Mouse (Mus musculus) cortical plate, adult 2 months (tissue): ENCODE data around the gene Lamb2.

ENCODE experiments used
- CTCF ChIP-seq: fragments of 200-500 bp; IDR thresholded peaks from 2 replicates; pipeline ENCODE4 v1.5.1; 2011; ENCODE audit warnings: mild to moderate bottlenecking, control low read depth, low read length; ENCODE audit not compliant: insufficient read depth; ENCODE audit errors: extremely low read depth
- POLR2A ChIP-seq: fragments of 200-500 bp; IDR thresholded peaks from 2 replicates; pipeline ENCODE4 v1.6.1; 2011; ENCODE audit warnings: mild to moderate bottlenecking, low read length, control low read depth; ENCODE audit not compliant: insufficient read depth; ENCODE audit errors: extremely low read depth

GRCm38 (mm10) chr9:108492043-108492750, 12.7 kb downstream of the Lamb2 start:
- TF ChIP-seq CTCF (no peak), POLR2A (no peak)
